ENCODE assay signal across 9 mouse cellular contexts in genomic region chr1:170645896-170646605, GRCm38 (mm10). TPM values are rescaled to one million over a fixed set of nuclear protein-coding genes. Genes with fewer than 3 reads are reported as not detected.
DNase-seq lines count a peak whose midpoint lies in the region; ATAC-seq and TF ChIP-seq lines count a peak whose summit lies in the region.
"Had no signal": no experiment of that assay in that cellular context is flagged by ENCODE, and none has a peak within 500 bp of the region (broad histone marks: within the 10 kb centered on the region; RNA-seq: fewer than 3 reads in every experiment).

No protein-coding gene starts in this region.

- peak overlapping the region; percentile 67 for H3K4me2 ChIP-seq in lung, embryonic 14.5 days
- peak overlapping the region; percentile 87 for H3K4me2 ChIP-seq in heart, embryonic 15.5 days
- peak overlapping the region; percentile 7; the same call in 1 of the 2 replicates for H3K4me2 ChIP-seq in limb, embryonic 11.5 days (ENCODE audit: low read depth, severe bottlenecking)
- peak overlapping the region; percentile 54 for H3K4me2 ChIP-seq in stomach, embryonic 14.5 days (replicated peaks; ENCODE audit: low read depth, low read length)

- no peaks in the 10 kb centered on the region for H3K27me3 ChIP-seq in lung, embryonic 14.5 days (ENCODE audit: insufficient read depth, low read length)
- no peaks in the 10 kb centered on the region for H3K27me3 ChIP-seq in heart, embryonic 15.5 days
- H3K27me3 ChIP-seq in limb, embryonic 11.5 days (ENCODE audit: control insufficient read depth, insufficient read depth, low read length): no peaks in the 10 kb centered on the region
- no peaks in the 10 kb centered on the region for H3K27me3 ChIP-seq in stomach, embryonic 14.5 days (ENCODE audit: control insufficient read depth, insufficient read depth, low read length)

- no peak for ATAC-seq in lung, embryonic 14.5 days (ENCODE audit: insufficient read depth)
- no peak for ATAC-seq in heart, embryonic 15.5 days (replicated peaks; ENCODE audit: insufficient number of reproducible peaks, insufficient read depth, low FRiP score, low read depth)
- no peak for ATAC-seq in limb, embryonic 11.5 days (ENCODE audit: insufficient number of reproducible peaks, low FRiP score, low TSS enrichment, low read depth)
- no peak for ATAC-seq in stomach, embryonic 14.5 days (ENCODE audit: insufficient number of reproducible peaks, insufficient read depth, low FRiP score, low read depth)

- no peaks in the 10 kb centered on the region for H3K9me3 ChIP-seq in lung, embryonic 14.5 days (ENCODE audit: low read depth, low read length)
- H3K9me3 ChIP-seq in heart, embryonic 15.5 days (replicated peaks): no peaks in the 10 kb centered on the region
- H3K9me3 ChIP-seq in limb, embryonic 11.5 days (ENCODE audit: control insufficient read depth, low read length): no peaks in the 10 kb centered on the region
- no peaks in the 10 kb centered on the region for H3K9me3 ChIP-seq in stomach, embryonic 14.5 days (ENCODE audit: control insufficient read depth, low read depth, low read length)

- peak; percentile 19 for DNase-seq in lung, embryonic 14.5 days
- no peak for DNase-seq in lung, postnatal 10 days
- DNase-seq in limb, embryonic 11.5 days (ENCODE audit: low spot score): no peak
- no peak for DNase-seq in adipocyte (ENCODE audit: low spot score)
- DNase-seq in layer of hippocampus, postnatal 36 days: no peak
- DNase-seq: left cerebral cortex, postnatal 4 days; right cerebral cortex, adult 18-20 months had no signal

- peaks cover 18% of the 10 kb centered on the region; the same call in 1 of the 2 replicates for H3K4me1 ChIP-seq in lung, embryonic 14.5 days (ENCODE audit: insufficient read depth)
- H3K4me1 ChIP-seq in heart, embryonic 15.5 days (replicated peaks): peaks cover 50% of the 10 kb centered on the region
- peaks cover 2% of the 10 kb centered on the region; the same call in 1 of the 2 replicates for H3K4me1 ChIP-seq in limb, embryonic 11.5 days (ENCODE audit: control insufficient read depth, insufficient read depth, low read length)
- peaks cover 18% of the 10 kb centered on the region; the same call in 1 of the 2 replicates for H3K4me1 ChIP-seq in stomach, embryonic 14.5 days (ENCODE audit: control insufficient read depth, insufficient read depth, low read length)

- WGBS in lung, embryonic 14.5 days: 39% methylated on average over 15 of the region's 15 CpGs
- WGBS in heart, embryonic 15.5 days: 48% methylated on average over 15 of the region's 15 CpGs
- 68% methylated on average over 15 of the region's 15 CpGs for WGBS in limb, embryonic 11.5 days
- 34% methylated on average over 15 of the region's 15 CpGs for WGBS in stomach, embryonic 14.5 days

- peak overlapping the region; percentile 13 for H3K4me3 ChIP-seq in lung, embryonic 14.5 days (ENCODE audit: low read depth, low read length)
- H3K4me3 ChIP-seq in heart, embryonic 15.5 days: peak overlapping the region; percentile 72
- no peak overlapping the region for H3K4me3 ChIP-seq in limb, embryonic 11.5 days (ENCODE audit: low read depth, low read length)
- peak overlapping the region; percentile 18 for H3K4me3 ChIP-seq in stomach, embryonic 14.5 days (ENCODE audit: low read depth, low read length)

- peak overlapping the region; percentile 17; the same call in 1 of the 2 replicates for H3K9ac ChIP-seq in lung, embryonic 14.5 days
- peak overlapping the region; percentile 42; the same call in 1 of the 2 replicates for H3K9ac ChIP-seq in heart, embryonic 15.5 days
- no peak overlapping the region for H3K9ac ChIP-seq in limb, embryonic 11.5 days (ENCODE audit: low read length)
- no peak overlapping the region for H3K9ac ChIP-seq in stomach, embryonic 14.5 days (replicated peaks; ENCODE audit: low read depth, low read length)

- 0 out of 2 replicates have a peak, but pooled peaks cover 7% of the 10 kb centered on the region for H3K36me3 ChIP-seq in lung, embryonic 14.5 days (ENCODE audit: insufficient read depth)
- H3K36me3 ChIP-seq in heart, embryonic 15.5 days: peaks cover 14% of the 10 kb centered on the region; the same call in 1 of the 2 replicates
- no peaks in the 10 kb centered on the region; the same call in 1 of the 2 replicates for H3K36me3 ChIP-seq in limb, embryonic 11.5 days (ENCODE audit: control insufficient read depth, insufficient read depth, low read length)
- H3K36me3 ChIP-seq in stomach, embryonic 14.5 days (ENCODE audit: control insufficient read depth, insufficient read depth, low read length): no peaks in the 10 kb centered on the region

- no peak for TF ChIP-seq CTCF in lung, embryonic 14.5 days (IDR thresholded peaks at IDR 0.05; ENCODE audit: low read depth)

- peak overlapping the region; percentile 40; the same call in 1 of the 2 replicates for H3K27ac ChIP-seq in lung, embryonic 14.5 days (ENCODE audit: low read depth)
- peak overlapping the region; percentile 80 for H3K27ac ChIP-seq in heart, embryonic 15.5 days
- H3K27ac ChIP-seq in limb, embryonic 11.5 days (replicated peaks; ENCODE audit: low read depth, low read length): no peak overlapping the region
- peak overlapping the region; percentile 44 for H3K27ac ChIP-seq in stomach, embryonic 14.5 days (ENCODE audit: low read length)

RNA-seq across cellular contexts. Expression of gene Olfml2b, which starts 1.7 kb away (rescaled TPM):
- 18.8 and 19.9 TPM in 2 replicates for polyA plus RNA-seq in lung, embryonic 14.5 days (2014; fragmentation: Nextera tagmentation; extraction: Ambion mirVana)
- 28.7 and 35.2 TPM in 2 replicates for polyA plus RNA-seq in heart, embryonic 15.5 days (2015; fragmentation: Nextera tagmentation; extraction: Ambion mirVana)
- polyA plus RNA-seq in limb, embryonic 11.5 days (2014; fragmentation: Nextera tagmentation; extraction: Ambion mirVana): 13.8 and 14.7 TPM in 2 replicates
- polyA plus RNA-seq in stomach, embryonic 14.5 days (2014; fragmentation: Nextera tagmentation; extraction: Ambion mirVana): 46.6 and 48.6 TPM in 2 replicates
- 10 to 100 TPM; 40.6 to 52.9 TPM for total RNA-seq in layer of hippocampus, postnatal 36 days (2021)

RNA-seq across cellular contexts. Expression of gene Nos1ap, which starts 56.4 kb away (rescaled TPM):
- polyA plus RNA-seq in lung, embryonic 14.5 days (2014; fragmentation: Nextera tagmentation; extraction: Ambion mirVana): 7.9 and 9.8 TPM in 2 replicates
- polyA plus RNA-seq in heart, embryonic 15.5 days (2015; fragmentation: Nextera tagmentation; extraction: Ambion mirVana): 13.7 and 16.4 TPM in 2 replicates
- polyA plus RNA-seq in limb, embryonic 11.5 days (2014; fragmentation: Nextera tagmentation; extraction: Ambion mirVana): 5.6 and 6.1 TPM in 2 replicates
- polyA plus RNA-seq in stomach, embryonic 14.5 days (2014; fragmentation: Nextera tagmentation; extraction: Ambion mirVana): 17.2 TPM in 2 replicates
- total RNA-seq in layer of hippocampus, postnatal 36 days (2021): 100 to 1,000 TPM; 204 to 213 TPM

Comparison
In these comparisons a context has a peak if more than half of its experiments do, and no peak if none do; other contexts are left out.
1. H3K4me2 ChIP-seq: peak in every context shown above with its lines; median percentile 87 in heart, embryonic 15.5 days; 67 in lung, embryonic 14.5 days; 54 in stomach, embryonic 14.5 days; 7 in limb, embryonic 11.5 days.
2. H3K9ac ChIP-seq: peak in lung, embryonic 14.5 days (single experiment) and heart, embryonic 15.5 days (single experiment); none in limb, embryonic 11.5 days (single experiment) and stomach, embryonic 14.5 days (single experiment).